Mouse (Mus musculus) liver, adult 2 months (tissue): ENCODE data around the gene Pcnx3.

ENCODE experiments used
- CTCF ChIP-seq: fragments of 200-500 bp; IDR thresholded peaks from 2 replicates; pipeline ENCODE4 v1.5.1; 2011; ENCODE audit warnings: low read depth, low read length, control low read depth
- POLR2A ChIP-seq: fragments of 200-500 bp; IDR thresholded peaks from 2 replicates; pipeline ENCODE4 v1.6.1; 2011; ENCODE audit warnings: low read length, control low read depth; ENCODE audit not compliant: insufficient read depth; ENCODE audit errors: extremely low read depth

GRCm38 (mm10) chr19:5728631-5729443, 40.1 kb upstream of the Pcnx3 start:
- TF ChIP-seq CTCF = no peak
- TF ChIP-seq POLR2A = no peak
